Mouse (Mus musculus): ENCODE measurements around the gene Itgb4. TPM values are rescaled to one million over a fixed set of nuclear protein-coding genes. Genes with fewer than 3 reads are reported as not detected.

Gene Itgb4
- total RNA-seq, 4 experiments from 2014 or later: 1.5 to 4.4 (median 3.1) TPM

Other genes with a start within 250 kb of the Itgb4 start
- gene Tmem94, start 209.3 kb upstream of the Itgb4 start, total RNA-seq (2022): 100 to 1,000 TPM in 3 of 4 experiments, 10 to 100 TPM in 1; 90.5 to 118 (median 104) TPM
- gene Caskin2, start 161.1 kb upstream of the Itgb4 start, total RNA-seq (2022): 10 to 100 TPM; 11.6 to 14.6 (median 12.3) TPM
- 1 to 10 TPM; 4.8 to 7.2 (median 5.7) TPM for gene Tsen54, start 160.0 kb upstream of the Itgb4 start, total RNA-seq (2022)
- gene Llgl2, start 150.7 kb upstream of the Itgb4 start, total RNA-seq (2022): 10 to 100 TPM in 2 of 4 experiments, 1 to 10 TPM in 2; 6.6 to 20.8 (median 9.5) TPM
- gene Myo15b, start 116.3 kb upstream of the Itgb4 start, total RNA-seq (2022): not detected
- gene Smim5, start 74.7 kb upstream of the Itgb4 start, total RNA-seq (2022): under 1 TPM in 3 of 4 experiments, not detected in 1; 0.61 to 0.88 (median 0.72) TPM
- not detected for gene Smim6, start 62.7 kb upstream of the Itgb4 start, total RNA-seq (2022)
- gene Sap30bp, start 41.4 kb upstream of the Itgb4 start, total RNA-seq (2022): 10 to 100 TPM in 2 of 4 experiments, 1 to 10 TPM in 2; 7.7 to 15.7 (median 9.7) TPM
- gene Recql5, start 41.2 kb upstream of the Itgb4 start, total RNA-seq (2022): 1 to 10 TPM; 5.0 to 9.5 (median 6.5) TPM
- 1 to 10 TPM; 1.6 to 3.1 (median 2.7) TPM for gene Galk1, start 38.0 kb downstream of the Itgb4 start, total RNA-seq (2022)
- gene H3f3b, start 53.3 kb downstream of the Itgb4 start, total RNA-seq (2022): 10 to 100 TPM; 45.7 to 88.7 (median 59.5) TPM
- 1 to 10 TPM; 4.3 to 6.8 (median 5.3) TPM for gene Unk, start 55.6 kb downstream of the Itgb4 start, total RNA-seq (2022)
- under 1 TPM; 0.34 to 0.56 (median 0.46) TPM for gene Unc13d, start 103.3 kb downstream of the Itgb4 start, total RNA-seq (2022)
- 10 to 100 TPM; 78.6 to 91.0 (median 90.1) TPM for gene Wbp2, start 112.3 kb downstream of the Itgb4 start, total RNA-seq (2022)
- gene Trim47, start 152.5 kb downstream of the Itgb4 start, total RNA-seq (2022): 1 to 10 TPM; 5.7 to 7.6 (median 6.3) TPM
- gene Trim65, start 156.4 kb downstream of the Itgb4 start, total RNA-seq (2022): 1 to 10 TPM; 3.4 to 4.5 (median 4.0) TPM
- 10 to 100 TPM; 46.4 to 51.6 (median 50.3) TPM for gene Mrpl38, start 164.2 kb downstream of the Itgb4 start, total RNA-seq (2022)
- 10 to 100 TPM in 2 of 4 experiments, 1 to 10 TPM in 2; 8.3 to 12.8 (median 10.0) TPM for gene Fbf1, start 193.5 kb downstream of the Itgb4 start, total RNA-seq (2022)
- 10 to 100 TPM; 15.7 to 18.4 (median 17.2) TPM for gene Ten1, start 224.1 kb downstream of the Itgb4 start, total RNA-seq (2022)
- gene Acox1, start 224.3 kb downstream of the Itgb4 start, total RNA-seq (2022): 100 to 1,000 TPM in 2 of 4 experiments, 10 to 100 TPM in 2; 88.9 to 111 (median 97.2) TPM

Data from gastrocnemius, adult 8-10 months (tissue).